Mouse (Mus musculus) heart, adult 10 weeks (tissue): ENCODE data around the gene Capn11. TPM values are rescaled to one million over a fixed set of nuclear protein-coding genes. Genes with fewer than 3 reads are reported as not detected.

Experiments
- polyA plus RNA-seq: library from polyadenylated mRNA; stranded (reverse); fragments of 350-450 nt; fragmentation: Illumina TruSeq; extraction: RNeasy Lipid Tissue Mini Kit (QIAGEN cat#74804); gene quantifications from one replicate; pipeline ENCODE4 v1.2.3, GENCODE M21; 2014; ENCODE audit warnings: low read depth, low replicate concordance

Gene Capn11
- polyA plus RNA-seq: 2.1 TPM

DNA sequence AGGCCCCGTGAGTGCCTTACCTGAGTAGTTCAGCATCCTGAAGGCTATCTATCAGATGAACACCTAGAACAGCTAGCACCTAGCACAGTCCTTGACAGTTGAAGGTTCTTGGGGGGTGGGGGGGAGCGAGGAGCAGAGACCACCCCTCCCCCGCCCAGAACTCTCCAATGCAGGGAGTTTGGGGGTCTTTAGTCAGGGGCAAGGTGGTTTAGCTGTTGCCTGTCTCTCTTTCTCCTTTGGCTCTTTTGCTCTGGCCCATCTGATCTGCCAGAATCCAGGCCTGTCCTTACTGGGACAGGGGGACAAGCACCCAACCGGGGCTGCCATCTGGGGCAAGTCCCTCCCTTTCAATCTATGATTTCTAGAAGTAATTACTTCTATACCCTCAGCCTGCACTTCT, at the start of gene Capn11:
Gene Capn11, minus strand, starts transcription at position 101 of the 400 bp plus-strand sequence.

DNA sequence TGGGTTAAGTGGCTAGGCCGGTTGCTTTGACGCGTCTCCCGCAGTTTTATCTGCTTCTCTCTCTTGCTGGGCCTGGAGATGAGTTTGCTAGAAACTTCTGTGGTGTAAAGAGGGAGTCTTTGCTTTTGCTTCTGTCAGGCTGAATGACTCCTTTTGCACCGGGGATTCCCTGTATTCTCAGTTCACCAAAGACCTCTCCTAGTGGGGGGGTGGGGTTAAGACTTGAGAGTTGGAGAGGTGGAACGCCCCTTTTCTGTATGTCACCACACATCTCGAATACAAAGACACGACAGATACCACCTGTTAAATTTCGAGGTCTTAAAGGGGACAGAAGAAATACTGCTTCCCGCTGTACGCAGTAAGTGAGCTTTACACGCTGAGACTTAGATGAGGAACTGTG, 27.6 kb upstream of the Capn11 start, which contains the start of gene Tmem63b:
Gene Tmem63b, minus strand, starts transcription at position 190 of the 400 bp plus-strand sequence.

DNA sequence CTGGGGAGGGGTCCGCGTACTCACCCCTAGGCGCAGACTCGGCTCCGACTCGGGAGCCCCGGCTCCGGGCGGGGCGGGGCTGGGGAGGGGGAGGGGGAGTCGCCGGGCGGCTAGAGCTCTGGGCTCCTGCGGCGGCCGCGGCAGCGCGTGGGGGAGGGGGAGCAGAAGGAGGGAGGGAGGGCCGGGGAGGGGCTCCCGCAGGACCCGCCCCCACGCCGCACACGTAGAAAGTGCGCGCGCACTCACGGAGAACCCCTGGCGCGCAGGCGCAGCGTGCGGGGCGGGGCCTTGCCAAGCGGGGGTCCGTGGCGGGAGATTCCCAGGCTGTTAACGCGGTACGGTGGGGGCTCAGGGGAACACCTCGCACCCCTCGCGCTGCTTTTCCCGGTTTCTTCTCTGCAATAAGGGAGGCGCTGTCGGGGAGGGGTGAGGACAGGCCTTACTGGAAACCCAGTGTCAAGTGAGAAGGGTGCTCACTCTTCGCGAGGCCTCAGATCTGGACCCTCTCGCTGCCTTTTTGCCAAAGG, 27.0 kb upstream of the Capn11 start, which contains the start of gene Mrpl14:
Gene Mrpl14, plus strand, starts transcription at position 230 of the 527 bp plus-strand sequence.

DNA sequence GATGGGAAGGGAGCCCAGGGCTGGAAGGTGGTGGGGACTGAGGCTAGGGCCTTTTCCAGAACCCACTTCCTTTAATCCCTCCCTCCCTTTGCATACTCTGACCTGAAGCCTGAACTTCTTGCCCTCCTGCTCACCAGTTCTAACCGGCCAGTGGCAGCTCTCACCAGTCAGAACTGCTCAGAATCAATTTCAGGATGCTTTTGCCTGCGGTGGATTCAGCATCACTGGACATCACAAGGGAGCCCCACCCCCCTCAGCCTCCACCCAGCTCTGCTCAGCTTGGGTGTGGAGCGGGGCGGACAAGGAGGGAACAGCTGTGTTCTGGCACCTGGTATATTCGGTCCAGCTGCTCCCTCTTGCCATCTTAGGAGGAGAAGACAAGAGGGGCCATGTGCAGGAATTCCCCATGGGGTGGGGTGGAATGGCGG, 57.2 kb downstream of the Capn11 start, which contains the start of gene Mymx:
Gene Mymx, minus strand, starts transcription at position 226 of the 428 bp plus-strand sequence.

DNA sequence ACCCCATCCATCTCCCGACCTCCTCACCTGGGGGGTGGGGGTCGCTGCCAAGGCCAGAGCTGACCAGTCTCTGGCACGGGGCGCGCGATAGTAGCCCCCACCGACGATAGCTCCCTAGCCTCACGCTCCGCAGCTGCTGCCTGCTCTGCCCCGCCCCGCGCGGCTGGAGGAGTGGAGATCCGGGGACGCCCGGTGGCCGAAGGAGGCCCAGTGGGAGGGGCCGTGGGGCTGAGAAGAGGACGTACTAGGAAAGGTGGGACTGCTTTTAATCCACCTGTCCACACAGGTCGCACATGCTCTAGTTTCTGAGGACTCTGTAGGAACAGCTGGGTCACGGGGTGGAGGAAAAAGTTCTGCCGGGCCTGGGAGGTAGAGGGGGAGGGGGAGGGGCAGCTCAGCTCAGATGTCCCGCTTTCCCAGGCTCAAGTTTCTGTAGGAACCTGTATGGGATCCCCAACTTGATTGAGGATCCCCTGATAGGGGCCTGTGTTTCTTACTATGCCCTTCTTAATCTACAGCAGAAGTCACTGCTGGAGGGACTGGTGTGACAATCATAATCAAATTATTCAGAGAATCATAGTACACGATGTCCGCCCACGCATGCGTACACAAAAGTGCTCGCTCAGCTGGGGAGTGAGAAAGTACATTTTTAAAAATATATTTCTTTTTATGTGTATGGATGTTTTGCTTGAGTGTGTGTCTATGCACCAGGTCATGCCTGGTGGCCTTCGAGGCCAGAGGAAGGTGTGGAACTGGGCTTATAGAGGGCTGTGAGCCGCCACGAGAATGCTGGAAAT, 59.5 kb downstream of the Capn11 start, which contains the start of gene Slc29a1:
Gene Slc29a1, minus strand, starts transcription at position 161 of the 797 bp plus-strand sequence.

Other genes with a start within 250 kb of the Capn11 start
- gene Cdc5l, start 225.6 kb downstream of the Capn11 start, polyA plus RNA-seq: 39.8 TPM
- 0.31 TPM for gene Spats1, start 183.9 kb downstream of the Capn11 start, polyA plus RNA-seq
- 18.6 TPM for gene Aars2, start 152.5 kb downstream of the Capn11 start, polyA plus RNA-seq
- not detected for gene Tcte1, start 135.9 kb downstream of the Capn11 start, polyA plus RNA-seq
- not detected for gene Tmem151b, start 109.6 kb downstream of the Capn11 start, polyA plus RNA-seq
- 1.9 TPM for gene Nfkbie, start 103.6 kb downstream of the Capn11 start, polyA plus RNA-seq
- 27.8 TPM for gene Slc35b2, start 95.5 kb downstream of the Capn11 start, polyA plus RNA-seq
- 1,229 TPM for gene Hsp90ab1, start 86.1 kb downstream of the Capn11 start, polyA plus RNA-seq
- 99.8 TPM for gene Slc29a1, start 59.7 kb downstream of the Capn11 start, polyA plus RNA-seq
- not detected for gene Mymx, start 57.2 kb downstream of the Capn11 start, polyA plus RNA-seq
- gene Mrpl14, start 27.0 kb upstream of the Capn11 start, polyA plus RNA-seq: 140 TPM
- gene Tmem63b, start 27.6 kb upstream of the Capn11 start, polyA plus RNA-seq: 79.9 TPM
- gene 1600014C23Rik, start 74.5 kb upstream of the Capn11 start, polyA plus RNA-seq: not detected